Mouse (Mus musculus): ENCODE measurements around the gene Myl9.

DNA sequence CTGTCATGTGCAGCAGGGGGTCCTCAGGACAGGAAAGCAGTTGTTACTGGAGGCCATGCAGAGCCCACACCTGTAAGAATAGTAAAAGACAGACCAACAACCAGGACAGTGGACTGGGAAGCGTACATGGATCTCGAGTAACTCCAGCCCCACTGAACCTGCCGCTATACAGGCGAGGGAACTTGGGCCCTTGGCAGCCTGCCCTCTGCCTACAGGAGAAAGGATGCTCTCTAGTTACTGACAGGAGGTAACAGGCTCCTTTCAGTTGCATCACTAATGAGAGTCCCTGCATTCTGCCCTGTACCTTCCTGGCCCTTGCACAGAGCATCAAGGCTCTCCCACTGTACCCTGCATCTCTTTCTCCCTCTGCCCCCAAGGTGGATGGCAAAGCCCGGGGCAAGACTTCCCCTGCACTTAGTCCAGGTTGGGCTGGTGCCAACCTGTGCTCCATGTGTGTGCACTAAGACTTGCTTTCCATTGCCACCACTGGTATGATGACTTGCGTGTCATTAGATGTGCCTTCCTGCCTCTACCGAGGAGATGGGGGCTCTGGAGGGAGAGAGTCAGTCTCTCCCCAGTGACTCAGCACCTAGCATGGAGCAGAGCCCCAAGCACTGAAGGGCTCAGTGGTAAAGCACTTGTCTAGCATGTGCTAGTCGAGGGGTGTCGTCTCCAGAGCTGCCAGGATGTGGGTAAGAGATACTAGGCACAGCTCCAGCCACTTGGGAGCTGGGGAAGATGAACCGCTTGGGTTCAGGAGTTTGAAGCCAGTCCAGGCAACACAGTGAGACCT, 8.8 kb upstream of the Myl9 start:
- no peak for TF ChIP-seq EP300 (IDR thresholded peaks at IDR 0.05; ENCODE audit: insufficient read depth, low read depth, low read length)
- no peak for TF ChIP-seq CTCF (IDR thresholded peaks at IDR 0.05; ENCODE audit: low read depth, low read length)
